Mouse (Mus musculus) stomach, embryonic 14.5 days (tissue): ENCODE results near the gene Nfs1. TPM values are rescaled to one million over a fixed set of nuclear protein-coding genes. Genes with fewer than 3 reads are reported as not detected.

Experiments
- polyA plus RNA-seq: library from polyadenylated mRNA; unstranded; fragments of >200 nt; fragmentation: Nextera tagmentation; extraction: Ambion mirVana; gene quantifications from 2 replicates; pipeline ENCODE4 v1.2.1, GENCODE M21; 2014

The Nfs1 gene
- polyA plus RNA-seq, 1 experiment from 2014 or later: 44.6 TPM

Other genes with a start within 250 kb of the Nfs1 start
- 56.3 and 64.4 TPM in 2 replicates for gene Uqcc1, start 213.9 kb downstream of the Nfs1 start, polyA plus RNA-seq
- not detected in 2 replicates for gene Gm15557, start 203.5 kb downstream of the Nfs1 start, polyA plus RNA-seq
- 1.2 and 1.3 TPM in 2 replicates for gene Gdf5, start 198.8 kb downstream of the Nfs1 start, polyA plus RNA-seq
- gene Cep250, start 187.7 kb downstream of the Nfs1 start, polyA plus RNA-seq: 22.6 and 27.8 TPM in 2 replicates
- 2.1 and 2.2 TPM in 2 replicates for gene 6430550D23Rik, start 136.2 kb downstream of the Nfs1 start, polyA plus RNA-seq
- gene Ergic3, start 136.1 kb downstream of the Nfs1 start, polyA plus RNA-seq: 264 and 266 TPM in 2 replicates
- 0.78 and 1.6 TPM in 2 replicates for gene Fer1l4, start 91.2 kb downstream of the Nfs1 start, polyA plus RNA-seq
- 3.1 and 4.2 TPM in 2 replicates for gene Spag4, start 79.0 kb downstream of the Nfs1 start, polyA plus RNA-seq
- gene Cpne1, start 32.2 kb downstream of the Nfs1 start, polyA plus RNA-seq: 59.5 and 60.1 TPM in 2 replicates
- gene Rbm12, start 32.2 kb downstream of the Nfs1 start, polyA plus RNA-seq: 30.1 and 31.5 TPM in 2 replicates
- gene Gm28036, start 17.1 kb downstream of the Nfs1 start, polyA plus RNA-seq: 11.0 and 17.6 TPM in 2 replicates
- gene Romo1, start 147 bp downstream of the Nfs1 start, polyA plus RNA-seq: 380 and 418 TPM in 2 replicates
- gene Rbm39, start 36.1 kb upstream of the Nfs1 start, polyA plus RNA-seq: 754 and 766 TPM in 2 replicates
- gene Phf20, start 52.3 kb upstream of the Nfs1 start, polyA plus RNA-seq: 80.6 and 93.0 TPM in 2 replicates
- gene Cnbd2, start 168.1 kb upstream of the Nfs1 start, polyA plus RNA-seq: 3.4 and 4.5 TPM in 2 replicates
- gene Scand1, start 168.5 kb upstream of the Nfs1 start, polyA plus RNA-seq: 61.0 and 62.5 TPM in 2 replicates